Mouse (Mus musculus) forebrain, embryonic 13.5 days (tissue): ENCODE results near the gene 1700025C18Rik. TPM values are rescaled to one million over a fixed set of nuclear protein-coding genes. Genes with fewer than 3 reads are reported as not detected.

ENCODE experiments used
- ATAC-seq: fragments of 200-750 bp; cut with Nextera tagmentation; 2 replicates; pipeline ENCODE4 v1.8.0; 2017
- H3K27ac ChIP-seq: fragments of 300-500 bp; sonication (generic); 2 replicates; pipeline ENCODE4 v1.5.1; 2015; ENCODE audit warnings: inconsistent platforms, mild to moderate bottlenecking, moderate library complexity
- H3K27me3 ChIP-seq: fragments of 300-500 bp; sonication (generic); 2 replicates; pipeline ENCODE4 v1.6.1; 2015; ENCODE audit warnings: mild to moderate bottlenecking, inconsistent platforms
- H3K36me3 ChIP-seq: fragments of 300-500 bp; sonication (generic); 2 replicates; pipeline ENCODE4 v1.6.1; 2015; ENCODE audit warnings: mild to moderate bottlenecking, inconsistent platforms; ENCODE audit not compliant: poor library complexity, severe bottlenecking
- H3K4me1 ChIP-seq: fragments of 300-500 bp; sonication (generic); 2 replicates; pipeline ENCODE4 v1.6.1; 2015; ENCODE audit warnings: inconsistent platforms
- H3K4me2 ChIP-seq: fragments of 300-500 bp; sonication (generic); 2 replicates; pipeline ENCODE4 v1.6.1; 2015; ENCODE audit warnings: inconsistent platforms, mild to moderate bottlenecking, moderate library complexity
- H3K4me3 ChIP-seq: fragments of 300-500 bp; sonication (generic); 2 replicates; pipeline ENCODE4 v1.5.1; 2015; ENCODE audit warnings: mild to moderate bottlenecking, inconsistent platforms
- H3K9ac ChIP-seq: fragments of 300-500 bp; sonication (generic); 2 replicates; pipeline ENCODE4 v1.6.1; 2015; ENCODE audit warnings: mild to moderate bottlenecking, inconsistent platforms
- H3K9me3 ChIP-seq: fragments of 300-500 bp; sonication (generic); replicated peaks from 2 replicates; pipeline ENCODE4 v1.6.1; 2016; ENCODE audit warnings: inconsistent platforms
- WGBS: fragments of 180-500 bp; shearing (Covaris S2); methylation state at CpG from one replicate; pipeline ENCODE4 v1.1.7; 2015; 5-methylcytosine and 5-hydroxymethylcytosine counted together
- polyA plus RNA-seq: library from polyadenylated mRNA; unstranded; fragments of >200 nt; fragmentation: Nextera tagmentation; extraction: Ambion mirVana; gene quantifications from 2 replicates; pipeline ENCODE4 v1.2.1, GENCODE M21; 2015

1700025C18Rik gene
- polyA plus RNA-seq, 1 experiment from 2014 or later: not detected

DNA sequence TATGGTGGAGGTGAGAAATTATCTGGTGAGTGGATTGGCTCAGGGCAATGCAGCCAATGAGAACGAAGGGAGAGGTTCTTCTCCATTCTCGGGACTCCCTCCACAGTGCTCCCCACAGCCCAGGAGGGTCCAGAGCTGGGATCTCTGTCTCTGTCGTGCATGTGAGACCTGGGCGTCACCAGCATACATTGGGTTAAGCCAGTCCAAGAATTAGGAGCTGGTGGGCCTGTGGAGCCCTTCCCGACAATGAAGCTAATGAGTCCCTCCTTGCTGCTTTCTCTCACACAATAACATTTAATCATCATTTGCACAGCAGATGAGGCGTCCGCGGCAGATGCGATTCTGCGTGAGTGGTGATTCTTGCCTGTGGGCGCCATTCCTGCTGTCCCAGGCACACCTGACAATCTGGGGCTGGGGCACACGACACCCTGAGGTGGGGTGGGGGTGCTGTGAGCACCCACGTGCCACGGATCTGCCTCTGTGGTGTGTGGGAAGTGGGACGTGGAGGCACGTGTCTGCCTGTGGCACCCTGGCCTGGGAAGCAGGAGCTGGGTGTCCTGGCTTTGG lies 15.0 kb upstream of the 1700025C18Rik start:
- Histone ChIP-seq H3K27ac (peak overlapping the region; percentile 45), H3K9me3 (no peaks in the 10 kb centered on the region), H3K9ac (no peak overlapping the region), H3K4me1 (peaks cover 29% of the 10 kb centered on the region), H3K4me2 (no peak overlapping the region), H3K27me3 (peaks cover 41% of the 10 kb centered on the region), H3K4me3 (no peak overlapping the region), H3K36me3 (no peaks in the 10 kb centered on the region)
- ATAC-seq: peak; percentile 57; the same call in 1 of the 2 replicates
- WGBS: 36% methylated on average over 16 of the region's 16 CpGs

DNA sequence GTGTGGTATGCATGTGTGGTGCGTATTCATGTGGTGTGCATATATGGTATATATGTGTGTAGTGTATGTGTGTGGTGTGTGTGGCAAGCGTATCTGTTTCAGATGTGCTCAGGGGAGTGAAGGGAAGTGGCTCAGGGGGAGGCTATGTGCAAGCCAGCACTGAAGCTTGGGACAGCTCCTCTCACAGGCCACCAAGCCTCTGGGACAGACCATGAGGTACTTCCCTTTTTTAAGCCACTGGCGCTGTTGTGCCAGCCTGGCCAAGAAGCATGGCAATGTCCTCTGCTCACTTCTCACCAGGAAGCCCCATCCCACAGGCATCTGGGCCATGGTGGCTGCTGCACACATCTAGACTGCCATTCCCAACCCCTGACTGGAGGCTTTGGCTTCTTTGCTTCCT lies 12.4 kb upstream of the 1700025C18Rik start:
- Histone ChIP-seq H3K4me3 (no peak overlapping the region), H3K4me2 (no peak overlapping the region), H3K9me3 (no peaks in the 10 kb centered on the region), H3K4me1 (peaks cover 30% of the 10 kb centered on the region), H3K27ac (no peak overlapping the region), H3K27me3 (peaks cover 32% of the 10 kb centered on the region), H3K9ac (no peak overlapping the region), H3K36me3 (no peaks in the 10 kb centered on the region)
- 94% methylated on average over 3 of the region's 3 CpGs for WGBS
- ATAC-seq: no peak

DNA sequence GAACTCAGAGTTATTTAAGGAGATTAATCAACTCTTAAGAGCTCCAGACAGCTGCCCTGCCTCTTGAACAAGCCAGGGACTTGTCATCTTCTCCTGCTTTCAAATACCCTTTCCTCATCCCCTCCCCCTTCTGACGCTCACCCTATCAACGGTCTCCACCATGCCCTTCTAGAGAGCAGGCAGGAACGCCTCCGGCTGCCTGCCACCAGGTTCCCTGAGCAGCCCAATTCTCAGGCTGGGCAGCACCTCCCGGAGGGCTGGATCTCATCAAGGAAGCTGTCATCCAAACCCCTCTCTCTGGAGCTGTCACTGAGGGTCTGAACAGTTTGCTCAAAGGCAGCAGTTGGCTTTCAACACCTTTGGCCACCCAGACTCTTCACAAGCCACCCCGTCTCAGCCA lies 10.2 kb upstream of the 1700025C18Rik start:
- ATAC-seq: no peak
- Histone ChIP-seq H3K27ac (no peak overlapping the region), H3K4me2 (no peak overlapping the region), H3K4me3 (no peak overlapping the region), H3K4me1 (peaks cover 34% of the 10 kb centered on the region), H3K36me3 (no peaks in the 10 kb centered on the region), H3K9me3 (no peaks in the 10 kb centered on the region), H3K27me3 (peaks cover 33% of the 10 kb centered on the region), H3K9ac (no peak overlapping the region)
- 9% methylated on average over 6 of the region's 6 CpGs for WGBS

- no peak overlapping the region for H3K27ac ChIP-seq
- H3K36me3 ChIP-seq: no peaks in the 10 kb centered on the region
- no peak for ATAC-seq
- no peak overlapping the region for H3K4me3 ChIP-seq
- no peak overlapping the region for H3K4me2 ChIP-seq
- no peak overlapping the region for H3K9ac ChIP-seq
- peaks cover 36% of the 10 kb centered on the region for H3K4me1 ChIP-seq
- H3K27me3 ChIP-seq: peaks cover 28% of the 10 kb centered on the region
- 80% methylated on average over 3 of the region's 3 CpGs for WGBS
- H3K9me3 ChIP-seq: no peaks in the 10 kb centered on the region
Observed at GRCm38 (mm10) chr2:165098861-165099260, 8.3 kb upstream of the 1700025C18Rik start.

DNA sequence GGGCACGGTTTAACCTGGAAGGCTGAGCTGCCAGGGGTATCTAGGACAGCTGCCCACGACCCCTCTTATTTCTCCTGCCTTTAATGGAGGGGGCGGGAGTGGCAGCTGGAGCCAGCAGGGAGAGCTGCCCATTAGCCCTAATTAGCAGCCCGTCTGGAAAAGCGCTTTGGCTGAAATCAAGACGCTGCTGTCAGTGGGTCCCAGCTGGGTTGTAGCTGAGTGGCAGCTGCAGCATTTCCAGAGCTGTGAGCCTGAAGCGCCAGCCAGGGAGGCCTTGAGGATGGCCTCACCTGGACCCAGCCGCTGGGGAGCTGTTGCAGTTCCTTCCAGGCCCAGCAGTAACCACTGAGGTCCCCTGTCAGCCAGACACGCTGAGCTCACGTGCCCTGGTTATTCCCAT lies 5.8 kb upstream of the 1700025C18Rik start:
- H3K36me3 ChIP-seq: no peaks in the 10 kb centered on the region
- peaks cover 50% of the 10 kb centered on the region for H3K4me1 ChIP-seq
- peak; percentile 80 for ATAC-seq
- no peak overlapping the region for H3K4me3 ChIP-seq
- H3K4me2 ChIP-seq: no peak overlapping the region
- H3K9me3 ChIP-seq: no peaks in the 10 kb centered on the region
- H3K27ac ChIP-seq: peak overlapping the region; percentile 83
- H3K9ac ChIP-seq: 0 out of 2 replicates have a peak overlapping the region, but pooled peaks have one; percentile 2
- peaks cover 15% of the 10 kb centered on the region for H3K27me3 ChIP-seq
- 6% methylated on average over 10 of the region's 10 CpGs for WGBS

DNA sequence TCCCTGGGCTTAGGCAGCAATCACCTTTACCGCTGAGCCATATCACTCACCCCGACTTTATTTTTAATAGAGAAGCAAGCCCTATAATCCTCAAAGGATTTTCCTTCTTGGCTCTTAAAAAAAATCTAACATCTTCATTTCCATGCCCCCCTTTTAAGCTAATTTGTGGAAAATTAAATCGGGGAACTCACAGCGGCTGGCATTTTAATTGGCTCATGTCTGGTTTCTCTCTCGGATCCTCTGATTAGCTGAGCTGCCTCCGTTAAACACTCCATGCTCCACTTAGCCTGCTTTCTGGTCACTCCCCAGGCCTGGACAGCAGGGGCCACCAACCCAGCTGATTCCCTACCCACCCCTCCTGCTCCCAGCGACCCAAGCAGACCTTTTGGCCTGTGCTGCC lies 1.8 kb upstream of the 1700025C18Rik start:
- no peak overlapping the region for H3K4me2 ChIP-seq
- H3K27ac ChIP-seq: peak overlapping the region; percentile 25; the same call in 1 of the 2 replicates
- no peak overlapping the region for H3K4me3 ChIP-seq
- H3K9ac ChIP-seq: no peak overlapping the region
- no peaks in the 10 kb centered on the region for H3K36me3 ChIP-seq
- WGBS: 31% methylated on average over 7 of the region's 7 CpGs
- ATAC-seq: no peak
- H3K9me3 ChIP-seq: no peaks in the 10 kb centered on the region
- peaks cover 6% of the 10 kb centered on the region; the same call in 1 of the 2 replicates for H3K27me3 ChIP-seq
- peaks cover 42% of the 10 kb centered on the region for H3K4me1 ChIP-seq

- Histone ChIP-seq H3K4me1 (peaks cover 34% of the 10 kb centered on the region), H3K36me3 (no peaks in the 10 kb centered on the region), H3K27me3 (peaks cover 4% of the 10 kb centered on the region; the same call in 1 of the 2 replicates), H3K9ac (no peak overlapping the region), H3K4me3 (no peak overlapping the region), H3K9me3 (no peaks in the 10 kb centered on the region), H3K4me2 (no peak overlapping the region), H3K27ac (no peak overlapping the region)
- WGBS: 65% methylated on average over 8 of the region's 8 CpGs
- ATAC-seq: no peak
Observed at GRCm38 (mm10) chr2:165091433-165091965, 949 bp upstream of the 1700025C18Rik start.

DNA sequence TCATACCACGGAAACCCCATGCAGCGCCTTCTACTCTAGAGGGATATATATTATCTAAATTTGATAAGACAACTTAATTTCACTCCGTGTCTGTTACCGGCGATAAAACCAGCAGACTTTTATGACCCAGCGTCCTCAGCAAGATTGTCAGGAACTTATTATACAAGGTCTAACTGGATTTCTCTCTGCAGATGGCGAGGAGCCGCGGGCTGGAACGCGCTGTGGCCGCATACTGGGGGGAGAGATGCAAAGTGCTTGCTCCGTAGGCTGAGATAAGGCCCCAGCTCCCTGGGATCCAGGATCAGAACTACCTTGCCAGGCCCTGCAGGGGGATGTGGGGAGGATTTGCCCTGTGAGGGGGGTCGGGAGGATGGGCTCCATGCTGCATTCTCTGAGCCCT lies 1.1 kb downstream of the 1700025C18Rik start:
- no peaks in the 10 kb centered on the region for H3K36me3 ChIP-seq
- H3K27ac ChIP-seq: no peak overlapping the region
- no peak for ATAC-seq
- WGBS: 52% methylated on average over 14 of the region's 14 CpGs
- no peaks in the 10 kb centered on the region for H3K9me3 ChIP-seq
- H3K4me2 ChIP-seq: no peak overlapping the region
- H3K27me3 ChIP-seq: peaks cover 4% of the 10 kb centered on the region; the same call in 1 of the 2 replicates
- no peak overlapping the region for H3K9ac ChIP-seq
- peaks cover 28% of the 10 kb centered on the region for H3K4me1 ChIP-seq
- no peak overlapping the region for H3K4me3 ChIP-seq

DNA sequence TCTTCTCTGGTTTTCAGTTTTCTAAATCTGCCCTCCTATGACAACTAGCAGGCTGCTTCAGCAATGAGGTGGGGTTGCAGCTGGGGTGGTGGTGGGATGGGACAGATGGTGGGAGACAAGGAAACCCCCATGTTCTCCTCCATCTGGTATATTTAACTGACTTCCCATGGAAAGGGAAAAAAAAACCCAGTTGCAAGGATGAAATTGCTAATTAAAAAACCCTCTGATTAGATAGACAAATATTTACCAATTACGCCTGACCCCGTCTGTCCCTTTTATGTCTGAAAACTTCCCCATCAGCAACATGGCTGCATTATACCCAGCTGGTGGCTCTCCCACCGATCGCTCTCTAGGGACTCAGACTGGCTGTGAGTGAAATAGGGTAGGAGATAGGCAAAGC lies 3.9 kb downstream of the 1700025C18Rik start:
- H3K27ac ChIP-seq: peak overlapping the region; percentile 51; the same call in 1 of the 2 replicates
- WGBS: 59% methylated on average over 4 of the region's 4 CpGs
- H3K4me3 ChIP-seq: no peak overlapping the region
- H3K9me3 ChIP-seq: no peaks in the 10 kb centered on the region
- H3K4me1 ChIP-seq: peaks cover 12% of the 10 kb centered on the region
- H3K36me3 ChIP-seq: no peaks in the 10 kb centered on the region
- 0 out of 2 replicates have a peak, but pooled peaks have one; percentile 43 for ATAC-seq
- no peak overlapping the region for H3K4me2 ChIP-seq
- H3K9ac ChIP-seq: no peak overlapping the region
- H3K27me3 ChIP-seq: peaks cover 4% of the 10 kb centered on the region; the same call in 1 of the 2 replicates

GRCm38 (mm10) chr2:165081257-165081656 lies 9.3 kb downstream of the 1700025C18Rik start:
- Histone ChIP-seq H3K9ac (no peak overlapping the region), H3K4me1 (peaks cover 53% of the 10 kb centered on the region), H3K36me3 (no peaks in the 10 kb centered on the region), H3K4me3 (no peak overlapping the region), H3K27ac (no peak overlapping the region), H3K9me3 (no peaks in the 10 kb centered on the region), H3K4me2 (no peak overlapping the region), H3K27me3 (peaks cover 36% of the 10 kb centered on the region)
- no peak for ATAC-seq
- WGBS: 20% methylated on average over 7 of the region's 7 CpGs

- H3K9ac ChIP-seq: no peak overlapping the region
- H3K4me2 ChIP-seq: no peak overlapping the region
- no peaks in the 10 kb centered on the region for H3K36me3 ChIP-seq
- H3K4me3 ChIP-seq: no peak overlapping the region
- WGBS: 24% methylated on average over 9 of the region's 9 CpGs
- H3K4me1 ChIP-seq: peaks cover 53% of the 10 kb centered on the region
- ATAC-seq: no peak
- peaks cover 36% of the 10 kb centered on the region for H3K27me3 ChIP-seq
- H3K9me3 ChIP-seq: no peaks in the 10 kb centered on the region
- H3K27ac ChIP-seq: no peak overlapping the region
Observed at GRCm38 (mm10) chr2:165080657-165081056, 9.9 kb downstream of the 1700025C18Rik start.

GRCm38 (mm10) chr2:165078605-165079004 lies 11.9 kb downstream of the 1700025C18Rik start:
- no peaks in the 10 kb centered on the region for H3K9me3 ChIP-seq
- H3K9ac ChIP-seq: peak overlapping the region; percentile 34; the same call in 1 of the 2 replicates
- H3K4me1 ChIP-seq: peaks cover 65% of the 10 kb centered on the region
- no peaks in the 10 kb centered on the region for H3K36me3 ChIP-seq
- ATAC-seq: no peak
- no peak overlapping the region for H3K27ac ChIP-seq
- H3K4me3 ChIP-seq: no peak overlapping the region
- WGBS: 22% methylated on average over 10 of the region's 10 CpGs
- peak overlapping the region; percentile 20; the same call in 1 of the 2 replicates for H3K4me2 ChIP-seq
- H3K27me3 ChIP-seq: peaks cover 48% of the 10 kb centered on the region
